Mouse (Mus musculus) gastrocnemius, postnatal 36 days (tissue): ENCODE results near the gene Nhej1. TPM values are rescaled to one million over a fixed set of nuclear protein-coding genes. Genes with fewer than 3 reads are reported as not detected.

ENCODE experiments used
- DNase-seq, 2 experiments: peaks; one replicate each; pipeline ENCODE4 v3.0.0; 2022
- intact Hi-C: fragments of 180-260 bp; cut with DNase I; formaldehyde crosslinking; loops from one replicate; pipeline ENCODE4 v1.15.1; 2025
- total RNA-seq, 2 experiments: library from RNA; stranded (reverse); gene quantifications; 2 replicates each; pipeline ENCODE4 v1.2.3; 2021

Gene Nhej1
- total RNA-seq, 2 experiments from 2014 or later = 5.3 to 5.4 TPM

GRCm38 (mm10) chr1:75133421-75134207 lies 8.6 kb upstream of the Nhej1 start, which contains the start of gene Slc23a3:
Gene Slc23a3 (minus strand): TSS chr1:75133890.
- DNase-seq = no peak
- intact Hi-C loops = no loop called here

- intact Hi-C loops = no loop called here
Observed at GRCm38 (mm10) chr1:75128641-75129040, 3.6 kb upstream of the Nhej1 start.

GRCm38 (mm10) chr1:75125418-75125817 lies 418 bp upstream of the Nhej1 start:
- intact Hi-C loops = no loop called here
- no peak for DNase-seq

More at GRCm38 (mm10) chr1:75128641-75129040, 3.6 kb upstream of the Nhej1 start:
- DNase-seq = no peak

GRCm38 (mm10) chr1:75122211-75122610 lies 2.8 kb downstream of the Nhej1 start:
- DNase-seq = no peak
- intact Hi-C loops = no loop called here

GRCm38 (mm10) chr1:75052091-75052490 lies 72.9 kb downstream of the Nhej1 start:
- DNase-seq = no peak
- intact Hi-C loops = no loop called here

- no peak for DNase-seq
- intact Hi-C loops = no loop called here
Observed at GRCm38 (mm10) chr1:75051428-75051827, 73.6 kb downstream of the Nhej1 start.

GRCm38 (mm10) chr1:75048571-75048970 lies 76.4 kb downstream of the Nhej1 start:
- intact Hi-C loops = no loop called here
- DNase-seq = no peak

- DNase-seq = no peak
- intact Hi-C loops = no loop called here
Observed at GRCm38 (mm10) chr1:75048041-75048440, 77.0 kb downstream of the Nhej1 start.

GRCm38 (mm10) chr1:75040429-75040828 lies 84.6 kb downstream of the Nhej1 start:
- intact Hi-C loops = no loop called here
- no peak for DNase-seq

GRCm38 (mm10) chr1:75032041-75032440 lies 93.0 kb downstream of the Nhej1 start:
- intact Hi-C loops = no loop called here
- DNase-seq = no peak

GRCm38 (mm10) chr1:75027061-75027779 lies 97.8 kb downstream of the Nhej1 start:
- no peak for DNase-seq
- intact Hi-C loops = no loop called here

- DNase-seq = no peak
- intact Hi-C loops = no loop called here
Observed at GRCm38 (mm10) chr1:75024419-75025199, 100.4 kb downstream of the Nhej1 start.

- DNase-seq = no peak
- intact Hi-C loops = no loop called here
Observed at GRCm38 (mm10) chr1:75022216-75022615, 102.8 kb downstream of the Nhej1 start.

GRCm38 (mm10) chr1:75016846-75017245 lies 108.2 kb downstream of the Nhej1 start:
- DNase-seq = peak; percentile 67 to 70
- intact Hi-C loops = loop anchor here (1.0 kb wide), 1 partner anchor 53 kb away; no protein-coding TSS in a partner anchor

- peak; percentile 14 to 16 for DNase-seq
- intact Hi-C loops = loop anchor here (1.0 to 2.0 kb wide), 2 partner anchors 51 to 67 kb away; no protein-coding TSS in a partner anchor
Observed at GRCm38 (mm10) chr1:75015551-75016265, 109.3 kb downstream of the Nhej1 start.

- intact Hi-C loops = loop anchor here (2.0 kb wide), 1 partner anchor 66 kb away; no protein-coding TSS in a partner anchor
- no peak for DNase-seq
Observed at GRCm38 (mm10) chr1:75014210-75014845, 110.7 kb downstream of the Nhej1 start.

- intact Hi-C loops = no loop called here
- DNase-seq = no peak
Observed at GRCm38 (mm10) chr1:75010817-75011216, 114.2 kb downstream of the Nhej1 start.

GRCm38 (mm10) chr1:75010203-75010602 lies 114.8 kb downstream of the Nhej1 start:
- intact Hi-C loops = no loop called here
- DNase-seq = no peak

GRCm38 (mm10) chr1:75006016-75006415 lies 119.0 kb downstream of the Nhej1 start:
- intact Hi-C loops = no loop called here
- DNase-seq = no peak

- DNase-seq = no peak
- intact Hi-C loops = no loop called here
Observed at GRCm38 (mm10) chr1:75001183-75001582, 123.8 kb downstream of the Nhej1 start.
